Mouse (Mus musculus): Measurements from ENCODE around the gene Leng9. TPM values are rescaled to one million over a fixed set of nuclear protein-coding genes. Genes with fewer than 3 reads are reported as not detected.
A peak's percentile ranks its signal among the peaks of the same experiment; 100 is the strongest.

Gene Leng9
- 7.4 and 8.5 TPM in 2 replicates for polyA plus RNA-seq (2015; fragmentation: Nextera tagmentation; extraction: Ambion mirVana)

- DNase-seq (ENCODE audit: low spot score) = peak; percentile 79
- peak within 1 kb of the TSS; percentile 99 for H3K27ac ChIP-seq (replicated peaks)
- WGBS = 3% methylated on average over 14 of the region's 14 CpGs
These were observed at the start of gene Leng9 for GRCm38 (mm10) chr7:4150059-4150541. TSS of gene Leng9 (minus strand) at chr7:4150374.

DNA sequence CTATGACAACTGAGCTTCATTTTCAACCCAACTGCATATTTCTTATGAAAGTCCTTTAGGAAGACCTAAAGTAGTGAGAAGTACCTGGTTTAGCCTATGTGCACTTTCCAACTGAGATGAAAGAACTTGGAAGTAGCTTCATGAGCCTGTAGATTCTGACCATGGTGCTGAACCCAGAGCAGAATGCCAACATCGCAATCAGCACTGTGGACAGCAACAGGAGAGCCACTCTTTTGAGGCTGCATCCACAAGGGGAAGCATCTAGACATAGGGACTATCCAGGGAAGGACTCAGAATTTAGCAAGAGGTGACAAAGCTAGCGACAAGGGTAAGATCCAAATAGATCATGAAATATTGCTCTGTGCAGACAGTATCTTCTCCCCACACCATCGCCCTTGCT, 28.3 kb upstream of the Leng9 start:
- no peak for ATAC-seq (ENCODE audit: low FRiP score, low TSS enrichment)
- Histone ChIP-seq H3K9ac (ENCODE audit: low read length) (no peak overlapping the region), H3K36me3 (ENCODE audit: control insufficient read depth, insufficient read depth, low read length) (no peaks in the 10 kb centered on the region), H3K4me1 (replicated peaks; ENCODE audit: control insufficient read depth, insufficient read depth) (no peaks in the 10 kb centered on the region), H3K9me3 (ENCODE audit: control insufficient read depth, low read length) (no peaks in the 10 kb centered on the region), H3K4me3 (ENCODE audit: low read depth, low read length) (no peak overlapping the region), H3K4me2 (replicated peaks; ENCODE audit: low read depth) (no peak overlapping the region), H3K27me3 (ENCODE audit: control insufficient read depth, insufficient read depth, low read length) (no peaks in the 10 kb centered on the region), H3K27ac (replicated peaks) (no peak overlapping the region)
- 43% methylated on average over 3 of the region's 3 CpGs for WGBS
- TF ChIP-seq EP300 (optimal IDR thresholded peaks at IDR 0.05) = no peak
- TF ChIP-seq CTCF (IDR thresholded peaks at IDR 0.05; ENCODE audit: low read depth) = peak; percentile 48; the same call in 1 of the 2 replicates
- DNase-seq (ENCODE audit: low spot score) = peak; percentile 76

More at GRCm38 (mm10) chr7:4150059-4150541, at the start of gene Leng9:
- Histone ChIP-seq H3K9ac (ENCODE audit: low read length) (peak within 1 kb of the TSS; percentile 86), H3K27me3 (ENCODE audit: control insufficient read depth, insufficient read depth, low read length) (no peaks in the 10 kb centered on the region), H3K4me1 (replicated peaks; ENCODE audit: control insufficient read depth, insufficient read depth) (peaks cover 3% of the 10 kb centered on the region; the same call in 1 of the 2 replicates), H3K36me3 (ENCODE audit: control insufficient read depth, insufficient read depth, low read length) (peaks cover 20% of the 10 kb centered on the region), H3K4me3 (ENCODE audit: low read depth, low read length) (peak within 1 kb of the TSS; percentile 73), H3K9me3 (ENCODE audit: control insufficient read depth, low read length) (no peaks in the 10 kb centered on the region), H3K4me2 (replicated peaks; ENCODE audit: low read depth) (peak within 1 kb of the TSS; percentile 80)
- peak; percentile 8 for TF ChIP-seq EP300 (optimal IDR thresholded peaks at IDR 0.05)
- TF ChIP-seq CTCF (IDR thresholded peaks at IDR 0.05; ENCODE audit: low read depth) = no peak
- ATAC-seq (ENCODE audit: low FRiP score, low TSS enrichment) = peak; percentile 71

GRCm38 (mm10) chr7:4170193-4170938, 20.2 kb upstream of the Leng9 start:
- no peak overlapping the region for H3K9ac ChIP-seq (ENCODE audit: low read length)
- no peak overlapping the region for H3K4me3 ChIP-seq (ENCODE audit: low read depth, low read length)
- H3K27me3 ChIP-seq (ENCODE audit: control insufficient read depth, insufficient read depth, low read length) = no peaks in the 10 kb centered on the region
- TF ChIP-seq CTCF (IDR thresholded peaks at IDR 0.05; ENCODE audit: low read depth) = no peak
- no peak for TF ChIP-seq EP300 (optimal IDR thresholded peaks at IDR 0.05)
- 50% methylated on average over 6 of the region's 6 CpGs for WGBS
- H3K27ac ChIP-seq (replicated peaks) = peak overlapping the region; percentile 84
- H3K9me3 ChIP-seq (ENCODE audit: control insufficient read depth, low read length) = no peaks in the 10 kb centered on the region
- DNase-seq (ENCODE audit: low spot score) (peak; percentile 34), ATAC-seq (ENCODE audit: low FRiP score, low TSS enrichment) (peak; percentile 97)
- H3K4me2 ChIP-seq (replicated peaks; ENCODE audit: low read depth) = no peak overlapping the region
- no peaks in the 10 kb centered on the region for H3K36me3 ChIP-seq (ENCODE audit: control insufficient read depth, insufficient read depth, low read length)
- H3K4me1 ChIP-seq (replicated peaks; ENCODE audit: control insufficient read depth, insufficient read depth) = no peaks in the 10 kb centered on the region

DNA sequence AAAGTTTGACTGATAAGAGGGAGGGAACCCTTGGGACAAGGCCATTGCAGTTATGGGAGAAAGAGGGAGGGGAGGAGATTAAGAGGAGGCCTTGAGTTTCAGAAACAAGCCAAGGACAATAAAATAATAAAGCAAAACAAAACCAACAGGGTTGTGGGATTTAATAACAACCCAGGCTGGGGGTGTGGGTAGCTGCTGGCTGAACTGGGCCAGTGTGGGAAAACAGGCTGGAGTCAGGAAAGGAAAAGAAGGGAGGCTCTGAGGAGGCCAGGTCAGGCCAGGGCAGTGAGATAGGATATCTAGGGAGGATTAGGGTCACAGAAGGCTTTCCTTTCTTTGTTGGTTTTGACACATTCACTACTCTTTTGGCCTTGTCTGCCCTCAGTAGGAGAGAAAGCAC, 16.9 kb upstream of the Leng9 start:
- H3K4me2 ChIP-seq (replicated peaks; ENCODE audit: low read depth) = no peak overlapping the region
- H3K4me1 ChIP-seq (replicated peaks; ENCODE audit: control insufficient read depth, insufficient read depth) = 0 out of 2 replicates have a peak, but pooled peaks cover 2% of the 10 kb centered on the region

DNA sequence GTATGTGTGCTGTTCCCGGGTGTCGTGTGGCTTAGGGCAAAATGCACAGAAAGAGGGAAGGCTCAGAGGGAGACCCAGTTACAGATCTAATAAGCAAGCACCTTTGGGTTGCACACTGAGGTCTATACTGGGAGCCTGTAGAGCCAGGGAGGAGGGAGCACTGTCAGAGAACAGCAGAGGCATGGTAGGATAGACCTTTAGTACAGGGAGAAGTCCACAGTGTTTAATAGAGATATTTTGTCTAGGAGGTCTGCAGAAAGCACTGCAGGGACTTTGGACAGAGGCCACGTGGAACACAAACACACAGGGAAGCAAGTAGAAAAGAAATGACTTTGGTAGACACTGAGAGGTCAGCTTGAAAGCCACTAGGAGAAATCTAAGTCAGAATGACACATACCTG, 15.1 kb upstream of the Leng9 start:
- Histone ChIP-seq H3K9ac (ENCODE audit: low read length) (peak overlapping the region; percentile 50), H3K27ac (replicated peaks) (peak overlapping the region; percentile 92), H3K4me2 (replicated peaks; ENCODE audit: low read depth) (peak overlapping the region; percentile 71), H3K9me3 (ENCODE audit: control insufficient read depth, low read length) (no peaks in the 10 kb centered on the region), H3K4me3 (ENCODE audit: low read depth, low read length) (peak overlapping the region; percentile 69; the same call in 1 of the 2 replicates), H3K4me1 (replicated peaks; ENCODE audit: control insufficient read depth, insufficient read depth) (0 out of 2 replicates have a peak, but pooled peaks cover 2% of the 10 kb centered on the region), H3K36me3 (ENCODE audit: control insufficient read depth, insufficient read depth, low read length) (no peaks in the 10 kb centered on the region), H3K27me3 (ENCODE audit: control insufficient read depth, insufficient read depth, low read length) (no peaks in the 10 kb centered on the region)
- no peak for TF ChIP-seq CTCF (IDR thresholded peaks at IDR 0.05; ENCODE audit: low read depth)
- no peak for TF ChIP-seq EP300 (optimal IDR thresholded peaks at IDR 0.05)
- 5% methylated on average over 3 of the region's 3 CpGs for WGBS
- DNase-seq (ENCODE audit: low spot score) (peak; percentile 36), ATAC-seq (ENCODE audit: low FRiP score, low TSS enrichment) (no peak)

More for the DNA sequence above, 16.9 kb upstream of the Leng9 start:
- Histone ChIP-seq H3K27me3 (ENCODE audit: control insufficient read depth, insufficient read depth, low read length) (no peaks in the 10 kb centered on the region), H3K36me3 (ENCODE audit: control insufficient read depth, insufficient read depth, low read length) (no peaks in the 10 kb centered on the region), H3K9me3 (ENCODE audit: control insufficient read depth, low read length) (no peaks in the 10 kb centered on the region), H3K9ac (ENCODE audit: low read length) (no peak overlapping the region), H3K27ac (replicated peaks) (peak overlapping the region; percentile 45), H3K4me3 (ENCODE audit: low read depth, low read length) (no peak overlapping the region)
- DNase-seq (ENCODE audit: low spot score) (no peak), ATAC-seq (ENCODE audit: low FRiP score, low TSS enrichment) (no peak)
- TF ChIP-seq EP300 (optimal IDR thresholded peaks at IDR 0.05) (no peak), CTCF (IDR thresholded peaks at IDR 0.05; ENCODE audit: low read depth) (no peak)
